Mouse (Mus musculus) neural tube, embryonic 11.5 days (tissue): Measurements from ENCODE around the gene Taf15. TPM values are rescaled to one million over a fixed set of nuclear protein-coding genes. Genes with fewer than 3 reads are reported as not detected.
"Not testable (repeated sequence)": the region's sequence is repeated elsewhere in the genome, so short reads cannot be mapped to it uniquely, and the experiment has no call there.

Source experiments
- ATAC-seq: fragments of 200-750 bp; cut with Nextera tagmentation; 2 replicates; pipeline ENCODE4 v1.8.0; 2017; ENCODE audit warnings: moderate number of reproducible peaks, mild to moderate bottlenecking, moderate TSS enrichment, moderate library complexity; ENCODE audit not compliant: insufficient read depth, low FRiP score, low TSS enrichment
- DNase-seq: peaks from one replicate; pipeline ENCODE4 v3.0.0-alpha.2; 2015; ENCODE audit warnings: low spot score
- H3K27ac ChIP-seq: fragments of 300-500 bp; sonication (generic); 2 replicates; pipeline ENCODE4 v1.5.1; 2014; ENCODE audit warnings: low read depth, mild to moderate bottlenecking, low read length
- H3K27me3 ChIP-seq: fragments of 300-500 bp; sonication (generic); 2 replicates; pipeline ENCODE4 v1.6.1; 2014; ENCODE audit warnings: mild to moderate bottlenecking, low read length, mixed read lengths; ENCODE audit not compliant: control insufficient read depth, insufficient read depth
- H3K36me3 ChIP-seq: fragments of 300-500 bp; sonication (generic); 2 replicates; pipeline ENCODE4 v1.6.1; 2014; ENCODE audit warnings: mild to moderate bottlenecking, low read length, moderate library complexity, mixed read lengths; ENCODE audit not compliant: control insufficient read depth, insufficient read depth
- H3K4me1 ChIP-seq: fragments of 300-500 bp; sonication (generic); 2 replicates; pipeline ENCODE4 v1.6.1; 2014; ENCODE audit warnings: low read length, mixed read lengths; ENCODE audit not compliant: control insufficient read depth, insufficient read depth
- H3K4me2 ChIP-seq: fragments of 300-500 bp; sonication (generic); 2 replicates; pipeline ENCODE4 v1.6.1; 2014; ENCODE audit warnings: low read depth, mild to moderate bottlenecking, moderate library complexity
- H3K4me3 ChIP-seq: fragments of 300-500 bp; sonication (generic); 2 replicates; pipeline ENCODE4 v1.5.1; 2014; ENCODE audit warnings: low read depth, low read length
- H3K9ac ChIP-seq: fragments of 300-500 bp; sonication (generic); 2 replicates; pipeline ENCODE4 v1.6.1; 2014; ENCODE audit warnings: mild to moderate bottlenecking, low read length
- H3K9me3 ChIP-seq: fragments of 300-500 bp; sonication (generic); 2 replicates; pipeline ENCODE4 v1.6.1; 2016; ENCODE audit warnings: low read length; ENCODE audit not compliant: control insufficient read depth
- WGBS: fragments of 180-500 bp; shearing (Covaris S2); extraction: QIAGEN DNeasy Blood & Tissue Kit; methylation state at CpG from one replicate; pipeline ENCODE4 v1.1.7; 2014; 5-methylcytosine and 5-hydroxymethylcytosine counted together
- polyA plus RNA-seq: library from polyadenylated mRNA; unstranded; fragments of >200 nt; fragmentation: Nextera tagmentation; extraction: Ambion mirVana; gene quantifications from 2 replicates; pipeline ENCODE4 v1.2.1, GENCODE M21; 2014

The Taf15 gene
- polyA plus RNA-seq, 1 experiment from 2014 or later, result 9.1 TPM

GRCm38 (mm10) chr11:83538705-83539314 lies 65.9 kb downstream of the Taf15 start:
- ATAC-seq (no peak), DNase-seq (no peak)
- no peak overlapping the region for H3K9ac ChIP-seq
- no peaks in the 10 kb centered on the region for H3K27me3 ChIP-seq
- no peak overlapping the region for H3K4me2 ChIP-seq
- H3K9me3 ChIP-seq, result no peaks in the 10 kb centered on the region
- 83% methylated on average over 3 of the region's 3 CpGs for WGBS
- H3K36me3 ChIP-seq, result no peaks in the 10 kb centered on the region
- no peak overlapping the region for H3K27ac ChIP-seq
- H3K4me3 ChIP-seq, result no peak overlapping the region
- H3K4me1 ChIP-seq, result no peaks in the 10 kb centered on the region

- DNase-seq (no peak), ATAC-seq (no peak)
- Histone ChIP-seq H3K4me1 (no peaks in the 10 kb centered on the region), H3K27me3 (no peaks in the 10 kb centered on the region), H3K9ac (no peak overlapping the region), H3K4me3 (no peak overlapping the region), H3K27ac (no peak overlapping the region), H3K36me3 (no peaks in the 10 kb centered on the region), H3K4me2 (no peak overlapping the region), H3K9me3 (no peaks in the 10 kb centered on the region)
- WGBS, result 95% methylated on average over 2 of the region's 2 CpGs
Measured at GRCm38 (mm10) chr11:83540931-83541330, 68.0 kb downstream of the Taf15 start.

DNA sequence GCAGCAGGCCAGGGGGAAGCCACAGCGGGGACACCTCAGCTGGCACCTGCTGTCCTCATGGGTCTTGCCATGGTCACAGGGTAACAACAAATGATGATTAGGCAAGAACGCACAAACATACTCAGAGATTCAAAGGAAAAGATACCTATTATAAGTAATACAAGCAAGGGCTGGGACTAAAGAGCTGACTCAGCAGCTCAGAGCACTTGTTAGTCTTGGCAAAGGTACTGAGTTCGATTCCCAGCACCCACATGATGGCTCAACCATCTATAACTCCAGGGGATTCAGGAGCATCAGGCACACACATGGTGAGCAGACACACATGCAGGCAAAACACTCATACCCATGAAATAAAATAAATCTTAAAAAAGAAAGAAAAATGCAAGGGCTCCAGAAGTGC lies 68.5 kb downstream of the Taf15 start:
- no peak overlapping the region for H3K27ac ChIP-seq
- 88% methylated on average over 3 of the region's 3 CpGs for WGBS
- ATAC-seq (no peak), DNase-seq (no peak)
- H3K4me1 ChIP-seq, result no peaks in the 10 kb centered on the region
- no peak overlapping the region for H3K4me2 ChIP-seq
- H3K36me3 ChIP-seq, result no peaks in the 10 kb centered on the region
- H3K9me3 ChIP-seq, result no peaks in the 10 kb centered on the region
- no peak overlapping the region for H3K9ac ChIP-seq
- no peak overlapping the region for H3K4me3 ChIP-seq
- H3K27me3 ChIP-seq, result no peaks in the 10 kb centered on the region

DNA sequence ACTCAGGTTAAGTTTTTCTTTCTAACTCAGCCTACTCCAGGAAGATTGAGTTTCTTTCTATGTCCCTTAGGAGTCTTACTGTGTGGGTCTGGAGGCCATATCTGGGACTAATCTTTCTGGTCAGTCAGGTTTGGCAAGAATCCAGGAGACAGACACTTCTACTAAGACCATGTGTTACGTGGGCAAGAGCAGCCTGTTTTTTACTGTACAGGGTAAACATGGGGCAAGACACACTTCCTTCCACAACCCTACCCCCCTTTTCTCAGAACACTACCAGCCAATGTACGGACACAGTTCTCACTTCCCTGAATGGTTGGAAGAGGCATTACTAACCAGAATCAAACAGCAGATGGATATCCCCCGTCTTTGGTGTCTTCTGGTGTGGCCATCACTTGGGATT lies 71.3 kb downstream of the Taf15 start:
- no peak for DNase-seq
- H3K27me3 ChIP-seq, result no peaks in the 10 kb centered on the region
- no peaks in the 10 kb centered on the region for H3K4me1 ChIP-seq
- no peaks in the 10 kb centered on the region for H3K36me3 ChIP-seq
- no peak overlapping the region for H3K9ac ChIP-seq
- ATAC-seq, result no peak
- H3K27ac ChIP-seq, result no peak overlapping the region
- H3K4me2 ChIP-seq, result no peak overlapping the region
- WGBS, result 79% methylated on average over 3 of the region's 3 CpGs
- no peak overlapping the region for H3K4me3 ChIP-seq
- H3K9me3 ChIP-seq, result no peaks in the 10 kb centered on the region

DNA sequence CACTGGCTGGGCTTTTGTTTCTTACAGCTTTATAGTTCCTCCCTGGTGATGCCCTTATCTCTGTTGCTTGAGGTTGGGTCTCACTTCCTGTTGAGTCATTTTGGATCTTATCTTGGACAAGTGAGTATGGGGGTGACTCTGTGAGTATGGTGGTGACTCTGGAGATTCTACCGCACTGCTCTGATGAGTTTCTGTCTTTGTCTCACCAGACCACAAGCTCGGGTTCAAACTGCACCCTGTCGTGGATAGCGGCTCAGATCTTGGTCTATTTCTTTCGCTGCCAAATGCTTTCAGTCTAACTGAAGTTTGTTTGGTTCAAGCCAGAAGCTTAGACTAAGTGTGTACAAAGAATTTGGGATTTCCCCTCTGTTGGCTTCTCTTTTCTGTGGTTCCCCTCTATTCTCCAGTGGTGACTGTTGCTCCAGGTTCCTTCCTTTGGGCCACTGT lies 77.3 kb downstream of the Taf15 start:
- DNase-seq (no peak), ATAC-seq (no peak)
- Histone ChIP-seq H3K9me3 (no peaks in the 10 kb centered on the region), H3K4me3 (no peak overlapping the region), H3K9ac (no peak overlapping the region), H3K4me1 (no peaks in the 10 kb centered on the region), H3K4me2 (no peak overlapping the region), H3K36me3 (no peaks in the 10 kb centered on the region), H3K27ac (no peak overlapping the region), H3K27me3 (no peaks in the 10 kb centered on the region)
- 94% methylated on average over 5 of the region's 5 CpGs for WGBS

- H3K27ac ChIP-seq, DNase-seq, H3K4me3 ChIP-seq, H3K4me2 ChIP-seq, ATAC-seq, H3K9me3 ChIP-seq, H3K27me3 ChIP-seq, H3K9ac ChIP-seq, H3K36me3 ChIP-seq, H3K4me1 ChIP-seq: not testable (repeated sequence)
- 81% methylated on average over 7 of the region's 7 CpGs for WGBS
Measured at GRCm38 (mm10) chr11:83551037-83551436, 78.2 kb downstream of the Taf15 start.

GRCm38 (mm10) chr11:83551668-83552067 lies 78.8 kb downstream of the Taf15 start:
- DNase-seq (no peak), ATAC-seq (no peak)
- no peak overlapping the region for H3K4me3 ChIP-seq
- H3K4me2 ChIP-seq, result no peak overlapping the region
- H3K9ac ChIP-seq, result no peak overlapping the region
- WGBS, result 78% methylated on average over 5 of the region's 5 CpGs
- H3K27ac ChIP-seq, result no peak overlapping the region
- no peaks in the 10 kb centered on the region for H3K4me1 ChIP-seq
- no peaks in the 10 kb centered on the region for H3K9me3 ChIP-seq
- H3K27me3 ChIP-seq, result no peaks in the 10 kb centered on the region
- no peaks in the 10 kb centered on the region for H3K36me3 ChIP-seq

Other genes with a start within 250 kb of the Taf15 start
- gene Slfn14, start 186.4 kb upstream of the Taf15 start, polyA plus RNA-seq, result 0.82 and 1.1 TPM in 2 replicates
- 134 and 137 TPM in 2 replicates for gene Ap2b1, start 174.1 kb upstream of the Taf15 start, polyA plus RNA-seq
- gene Pex12, start 170.5 kb upstream of the Taf15 start, polyA plus RNA-seq, result 17.0 and 17.9 TPM in 2 replicates
- gene Rasl10b, start 63.9 kb upstream of the Taf15 start, polyA plus RNA-seq, result 7.0 and 7.2 TPM in 2 replicates
- 0.08 TPM in 1 of 2 replicates, not detected in the other for gene Gas2l2, start 43.6 kb upstream of the Taf15 start, polyA plus RNA-seq
- gene 1700020L24Rik, start 35.4 kb upstream of the Taf15 start, polyA plus RNA-seq, result 0.31 and 0.92 TPM in 2 replicates
- gene Mmp28, start 10.0 kb upstream of the Taf15 start, polyA plus RNA-seq, result 3.1 and 3.2 TPM in 2 replicates
- not detected in 2 replicates for gene Heatr9, start 49.1 kb downstream of the Taf15 start, polyA plus RNA-seq
- gene Ccl5, start 57.4 kb downstream of the Taf15 start, polyA plus RNA-seq, result not detected in 2 replicates
- 0.88 and 3.2 TPM in 2 replicates for gene Ccl9, start 105.5 kb downstream of the Taf15 start, polyA plus RNA-seq
- 1.3 and 2.5 TPM in 2 replicates for gene Ccl6, start 120.0 kb downstream of the Taf15 start, polyA plus RNA-seq
- gene Rpl9-ps1, start 172.5 kb downstream of the Taf15 start, polyA plus RNA-seq, result not detected in 2 replicates
- 0.95 and 1.0 TPM in 2 replicates for gene Ccl3, start 176.3 kb downstream of the Taf15 start, polyA plus RNA-seq
- gene Ccl4, start 189.5 kb downstream of the Taf15 start, polyA plus RNA-seq, result 0.37 and 1.1 TPM in 2 replicates
- 1.0 TPM in 1 of 2 replicates, not detected in the other for gene Wfdc17, start 230.9 kb downstream of the Taf15 start, polyA plus RNA-seq
- not detected in 2 replicates for gene Wfdc18, start 235.9 kb downstream of the Taf15 start, polyA plus RNA-seq